Mouse (Mus musculus) hindbrain, embryonic 16.5 days (tissue): ENCODE data around the gene Pigk. TPM values are rescaled to one million over a fixed set of nuclear protein-coding genes. Genes with fewer than 3 reads are reported as not detected.

Experiments
- ATAC-seq: fragments of 200-750 bp; cut with Nextera tagmentation; 2 replicates; pipeline ENCODE4 v1.8.0; 2017; ENCODE audit warnings: moderate TSS enrichment, moderate library complexity
- H3K27ac ChIP-seq: fragments of 300-500 bp; sonication (generic); 2 replicates; pipeline ENCODE4 v1.5.1; 2014; ENCODE audit warnings: low read depth, mild to moderate bottlenecking, control low read depth, low read length, moderate library complexity
- H3K27me3 ChIP-seq: fragments of 300-500 bp; sonication (generic); replicated peaks from 2 replicates; pipeline ENCODE4 v1.6.1; 2014; ENCODE audit warnings: low read length; ENCODE audit not compliant: control insufficient read depth, insufficient read depth
- H3K36me3 ChIP-seq: fragments of 300-500 bp; sonication (generic); 2 replicates; pipeline ENCODE4 v1.6.1; 2014; ENCODE audit warnings: mild to moderate bottlenecking, low read length, moderate library complexity, mixed read lengths; ENCODE audit not compliant: control insufficient read depth, insufficient read depth
- H3K4me1 ChIP-seq: fragments of 300-500 bp; sonication (generic); 2 replicates; pipeline ENCODE4 v1.6.1; 2014; ENCODE audit warnings: low read depth, low read length; ENCODE audit not compliant: control insufficient read depth, insufficient read depth
- H3K4me2 ChIP-seq: fragments of 300-500 bp; sonication (generic); 2 replicates; pipeline ENCODE4 v1.6.1; 2014; ENCODE audit warnings: mild to moderate bottlenecking, low read length, control low read depth, moderate library complexity
- H3K4me3 ChIP-seq: fragments of 300-500 bp; sonication (generic); 2 replicates; pipeline ENCODE4 v1.5.1; 2014; ENCODE audit warnings: mild to moderate bottlenecking, low read length, control low read depth, moderate library complexity
- H3K9ac ChIP-seq: fragments of 300-500 bp; sonication (generic); 2 replicates; pipeline ENCODE4 v1.6.1; 2014; ENCODE audit warnings: low read depth, mild to moderate bottlenecking, control low read depth, low read length, moderate library complexity
- H3K9me3 ChIP-seq: fragments of 300-500 bp; sonication (generic); 2 replicates; pipeline ENCODE4 v1.6.1; 2014; ENCODE audit warnings: mild to moderate bottlenecking, low read length, moderate library complexity; ENCODE audit not compliant: control insufficient read depth
- WGBS: fragments of 180-500 bp; shearing (Covaris S2); extraction: QIAGEN DNeasy Blood & Tissue Kit; methylation state at CpG from one replicate; pipeline ENCODE4 v1.1.7; 2014; 5-methylcytosine and 5-hydroxymethylcytosine counted together
- polyA plus RNA-seq: library from polyadenylated mRNA; unstranded; fragments of >200 nt; fragmentation: Nextera tagmentation; extraction: Ambion mirVana; gene quantifications from 2 replicates; pipeline ENCODE4 v1.2.1, GENCODE M21; 2015

Gene Pigk
- polyA plus RNA-seq, 1 experiment from 2014 or later = 58.1 TPM

DNA sequence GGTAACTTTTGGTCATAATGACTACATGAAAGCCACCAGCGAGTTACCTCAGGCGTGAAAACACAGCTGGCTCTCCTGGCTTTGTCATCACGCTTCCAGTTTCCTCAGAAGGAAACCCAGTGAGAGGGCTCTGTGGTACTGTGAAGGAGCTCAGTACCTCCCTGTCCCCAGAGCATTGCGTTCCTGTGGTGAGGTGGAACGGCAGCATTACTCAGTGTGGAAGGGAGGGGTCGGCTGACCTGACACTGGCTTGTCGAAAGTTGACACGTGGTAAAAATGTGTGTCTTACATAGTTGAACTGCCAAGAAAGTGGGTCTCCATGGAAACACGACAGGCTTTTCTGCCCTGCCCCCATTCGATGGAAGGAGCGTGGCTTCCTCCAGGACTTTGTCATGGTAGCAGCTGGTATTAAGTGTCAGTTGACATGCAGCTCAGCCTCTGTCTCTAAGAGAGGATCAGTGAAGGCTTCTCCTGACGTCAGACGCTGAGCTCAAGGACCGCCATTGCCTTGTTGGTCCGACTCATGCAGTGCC is 44.7 kb downstream of the Pigk start:
- WGBS = 40% methylated on average over 15 of the region's 15 CpGs
- H3K9ac ChIP-seq = no peak overlapping the region
- peak; percentile 38; the same call in 1 of the 2 replicates for ATAC-seq
- H3K4me1 ChIP-seq = peaks cover 8% of the 10 kb centered on the region
- H3K4me3 ChIP-seq = no peak overlapping the region
- no peaks in the 10 kb centered on the region for H3K27me3 ChIP-seq
- no peak overlapping the region for H3K27ac ChIP-seq
- no peaks in the 10 kb centered on the region for H3K9me3 ChIP-seq
- no peak overlapping the region for H3K4me2 ChIP-seq
- H3K36me3 ChIP-seq = no peaks in the 10 kb centered on the region

GRCm38 (mm10) chr3:152761116-152761515 is 47.2 kb downstream of the Pigk start:
- no peak overlapping the region for H3K4me3 ChIP-seq
- 18% methylated on average over 7 of the region's 7 CpGs for WGBS
- no peaks in the 10 kb centered on the region for H3K27me3 ChIP-seq
- H3K4me1 ChIP-seq = peaks cover 8% of the 10 kb centered on the region
- no peaks in the 10 kb centered on the region for H3K9me3 ChIP-seq
- ATAC-seq = no peak
- no peak overlapping the region for H3K27ac ChIP-seq
- no peak overlapping the region for H3K4me2 ChIP-seq
- no peaks in the 10 kb centered on the region for H3K36me3 ChIP-seq
- no peak overlapping the region for H3K9ac ChIP-seq

DNA sequence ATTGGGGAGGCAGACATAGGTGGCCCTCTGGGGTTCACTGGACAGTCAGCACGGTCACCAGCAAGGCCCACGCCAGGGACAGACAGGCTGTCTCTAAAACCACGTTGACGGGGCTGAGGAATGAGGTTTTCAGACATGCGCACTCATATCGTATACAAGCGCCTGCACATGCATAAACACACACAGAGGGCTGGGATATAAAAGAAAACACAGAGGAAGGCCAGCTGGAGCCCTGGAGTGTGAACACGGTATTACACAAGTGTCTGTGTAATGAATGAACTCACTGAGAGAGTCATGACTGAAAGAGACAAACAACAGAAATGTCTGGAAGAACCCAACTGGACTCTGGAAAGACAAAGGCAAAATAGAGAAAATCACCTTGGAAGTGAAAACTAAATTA is 47.8 kb downstream of the Pigk start:
- no peak overlapping the region for H3K4me2 ChIP-seq
- no peak for ATAC-seq
- no peaks in the 10 kb centered on the region for H3K36me3 ChIP-seq
- no peak overlapping the region for H3K4me3 ChIP-seq
- peaks cover 8% of the 10 kb centered on the region for H3K4me1 ChIP-seq
- WGBS = 77% methylated on average over 8 of the region's 8 CpGs
- no peak overlapping the region for H3K9ac ChIP-seq
- no peak overlapping the region for H3K27ac ChIP-seq
- H3K27me3 ChIP-seq = no peaks in the 10 kb centered on the region
- H3K9me3 ChIP-seq = no peaks in the 10 kb centered on the region

DNA sequence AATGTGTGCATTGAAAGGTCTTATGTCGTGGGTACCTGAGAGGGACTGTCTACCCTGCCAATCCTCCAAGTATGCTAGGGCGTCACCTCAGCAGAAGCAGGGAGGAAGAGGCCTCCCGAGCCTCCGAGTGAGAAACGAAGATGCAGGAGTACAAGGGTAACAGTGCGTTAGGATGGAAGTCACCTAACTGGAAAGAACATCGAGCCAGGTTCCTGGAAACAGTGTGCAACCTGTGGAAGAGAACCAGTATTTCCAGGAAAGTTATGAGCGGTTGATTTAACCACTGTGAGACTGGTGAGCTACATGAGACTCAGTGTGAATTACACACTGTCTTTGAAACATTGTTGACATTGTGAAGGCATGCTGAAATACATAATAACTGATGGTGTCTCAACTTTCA is 48.4 kb downstream of the Pigk start:
- Histone ChIP-seq H3K27me3 (no peaks in the 10 kb centered on the region), H3K27ac (no peak overlapping the region), H3K4me1 (peaks cover 8% of the 10 kb centered on the region), H3K4me2 (no peak overlapping the region), H3K9ac (no peak overlapping the region), H3K4me3 (no peak overlapping the region), H3K36me3 (no peaks in the 10 kb centered on the region), H3K9me3 (no peaks in the 10 kb centered on the region)
- WGBS = 92% methylated on average over 8 of the region's 8 CpGs
- no peak for ATAC-seq

DNA sequence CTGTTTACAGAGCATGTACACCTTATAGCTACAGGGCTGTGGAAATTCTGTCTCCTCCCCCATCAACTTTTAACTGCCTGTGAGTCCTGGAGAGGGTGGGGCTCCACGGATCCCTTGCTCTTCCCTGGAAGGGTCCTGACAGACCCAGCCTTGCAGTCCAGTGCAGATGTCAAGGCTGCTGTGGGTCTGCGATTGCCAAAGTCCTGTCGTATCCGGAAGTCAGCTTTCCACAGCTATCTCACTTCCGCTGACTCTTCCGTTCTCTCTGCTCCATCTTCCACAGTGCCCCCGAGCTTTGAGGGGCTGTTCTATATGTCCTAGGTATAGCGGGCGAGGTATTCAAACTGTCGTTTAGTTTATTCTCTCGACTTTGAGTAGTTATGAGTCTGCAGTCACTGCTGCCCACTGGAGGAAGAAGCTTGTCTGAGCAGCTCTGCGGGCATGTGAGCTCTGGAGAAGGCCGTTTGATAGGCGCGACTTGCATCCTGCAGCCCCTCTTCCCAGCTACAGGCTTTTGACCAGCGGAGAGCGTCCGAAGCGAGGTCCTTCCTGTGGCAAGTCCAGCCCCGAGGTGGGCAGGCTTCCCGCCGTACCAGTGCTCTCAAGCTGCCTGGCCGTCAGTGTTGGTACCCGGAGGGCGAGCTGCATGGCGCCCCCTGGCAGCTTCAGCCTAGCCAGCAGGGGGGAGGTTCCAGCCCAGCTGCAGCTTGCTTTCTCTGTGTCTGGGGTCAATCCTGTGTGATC is 49.4 kb downstream of the Pigk start:
- Histone ChIP-seq H3K4me3 (no peak overlapping the region), H3K9me3 (no peaks in the 10 kb centered on the region), H3K27ac (no peak overlapping the region), H3K36me3 (no peaks in the 10 kb centered on the region), H3K27me3 (no peaks in the 10 kb centered on the region), H3K9ac (0 out of 2 replicates have a peak overlapping the region, but pooled peaks have one; percentile 10), H3K4me2 (peak overlapping the region; percentile 34), H3K4me1 (peaks cover 7% of the 10 kb centered on the region)
- 0 out of 2 replicates have a peak, but pooled peaks have one; percentile 9 for ATAC-seq
- WGBS = 48% methylated on average over 26 of the region's 26 CpGs

- Histone ChIP-seq H3K36me3 (no peaks in the 10 kb centered on the region), H3K27ac (no peak overlapping the region), H3K4me3 (no peak overlapping the region), H3K27me3 (no peaks in the 10 kb centered on the region), H3K9me3 (no peaks in the 10 kb centered on the region), H3K4me2 (no peak overlapping the region), H3K4me1 (no peaks in the 10 kb centered on the region), H3K9ac (no peak overlapping the region)
- ATAC-seq = no peak
- WGBS = 68% methylated on average over 8 of the region's 8 CpGs
Measured at GRCm38 (mm10) chr3:152764516-152765312, 50.8 kb downstream of the Pigk start.

GRCm38 (mm10) chr3:152767485-152767884 is 53.6 kb downstream of the Pigk start:
- H3K9ac ChIP-seq = no peak overlapping the region
- ATAC-seq = no peak
- no peak overlapping the region for H3K27ac ChIP-seq
- WGBS = 76% methylated on average over 11 of the region's 11 CpGs
- H3K36me3 ChIP-seq = no peaks in the 10 kb centered on the region
- no peak overlapping the region for H3K4me3 ChIP-seq
- no peaks in the 10 kb centered on the region for H3K27me3 ChIP-seq
- H3K4me1 ChIP-seq = no peaks in the 10 kb centered on the region
- H3K9me3 ChIP-seq = no peaks in the 10 kb centered on the region
- no peak overlapping the region for H3K4me2 ChIP-seq

- Histone ChIP-seq H3K9me3 (no peaks in the 10 kb centered on the region), H3K36me3 (no peaks in the 10 kb centered on the region), H3K9ac (no peak overlapping the region), H3K4me3 (no peak overlapping the region), H3K27ac (no peak overlapping the region), H3K4me1 (no peaks in the 10 kb centered on the region), H3K27me3 (no peaks in the 10 kb centered on the region), H3K4me2 (no peak overlapping the region)
- ATAC-seq = no peak
- WGBS = 76% methylated on average over 6 of the region's 6 CpGs
Measured at GRCm38 (mm10) chr3:152770056-152770455, 56.2 kb downstream of the Pigk start.

DNA sequence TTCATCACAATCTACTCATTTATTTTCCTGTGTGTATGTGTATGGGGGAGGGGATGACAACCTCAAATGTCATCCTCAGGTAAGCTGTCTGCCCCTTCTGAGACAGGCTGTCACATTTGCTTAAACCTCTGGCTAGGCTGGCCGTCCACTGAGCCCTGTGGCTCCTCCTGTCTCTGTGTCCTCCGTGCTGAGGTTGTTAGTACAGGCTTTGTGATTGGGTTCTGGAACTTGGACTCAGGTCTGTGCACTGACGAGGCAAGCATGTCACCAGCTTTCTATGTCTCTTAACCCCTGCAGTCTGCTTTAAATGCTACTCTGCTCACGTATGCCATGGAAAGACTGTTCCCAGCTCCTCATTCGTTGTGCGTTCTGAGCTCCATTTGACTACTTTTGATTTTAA is 62.5 kb downstream of the Pigk start:
- Histone ChIP-seq H3K9ac (no peak overlapping the region), H3K9me3 (no peaks in the 10 kb centered on the region), H3K4me2 (no peak overlapping the region), H3K27me3 (no peaks in the 10 kb centered on the region), H3K4me1 (no peaks in the 10 kb centered on the region), H3K36me3 (no peaks in the 10 kb centered on the region), H3K4me3 (no peak overlapping the region), H3K27ac (no peak overlapping the region)
- WGBS = 80% methylated on average over 6 of the region's 6 CpGs
- no peak for ATAC-seq
